Mouse (Mus musculus): Measurements from ENCODE around the gene Rsc1a1.

GRCm38 (mm10) chr4:141725277-141725676 is 39.9 kb upstream of the Rsc1a1 start:
- TF ChIP-seq POLR2A (IDR thresholded peaks at IDR 0.05; ENCODE audit: borderline replicate concordance, control insufficient read depth, low read depth, low read length) (no peak), CTCF (IDR thresholded peaks at IDR 0.05; ENCODE audit: control insufficient read depth, insufficient read depth, low read length) (no peak)

All from bone marrow, adult 2 months (tissue).